Mouse (Mus musculus) cerebellum, adult 2 months (tissue): ENCODE results near the gene Cstf1.

Experiments
- CTCF ChIP-seq: fragments of 200-500 bp; IDR thresholded peaks from 2 replicates; pipeline ENCODE4 v1.5.1; 2011; ENCODE audit warnings: low read depth, mild to moderate bottlenecking, control low read depth, low read length, moderate library complexity, borderline replicate concordance; ENCODE audit not compliant: insufficient read depth
- POLR2A ChIP-seq: fragments of 200-500 bp; IDR thresholded peaks from 2 replicates; pipeline ENCODE4 v1.6.1; 2011; ENCODE audit warnings: low read length, control low read depth, borderline replicate concordance; ENCODE audit not compliant: insufficient read depth

DNA sequence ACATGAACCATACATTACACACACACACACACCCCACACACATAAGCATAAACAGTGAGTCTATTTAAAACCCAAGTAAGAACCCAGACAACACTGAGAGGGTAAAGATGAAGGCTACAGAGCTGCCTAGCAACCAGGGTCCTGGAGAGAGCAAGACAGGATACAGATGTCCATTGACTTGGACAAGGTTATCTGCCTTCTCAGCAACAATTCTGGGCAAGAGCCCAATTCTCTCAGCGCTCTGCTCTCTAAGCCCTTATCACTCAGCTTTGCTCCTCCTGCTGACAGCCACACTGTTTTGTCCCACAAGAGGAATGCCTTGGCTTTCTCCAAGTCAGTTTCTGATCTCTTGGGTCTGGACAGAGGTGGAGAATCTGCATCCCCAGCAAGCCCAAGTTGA lies 60.1 kb downstream of the Cstf1 start:
- TF ChIP-seq CTCF (no peak), POLR2A (no peak)
